Mouse (Mus musculus): Measurements from ENCODE around the gene Rnf141. TPM values are rescaled to one million over a fixed set of nuclear protein-coding genes. Genes with fewer than 3 reads are reported as not detected.

Rnf141 gene
- polyA plus RNA-seq, 1 experiment = 67.0 TPM

DNA sequence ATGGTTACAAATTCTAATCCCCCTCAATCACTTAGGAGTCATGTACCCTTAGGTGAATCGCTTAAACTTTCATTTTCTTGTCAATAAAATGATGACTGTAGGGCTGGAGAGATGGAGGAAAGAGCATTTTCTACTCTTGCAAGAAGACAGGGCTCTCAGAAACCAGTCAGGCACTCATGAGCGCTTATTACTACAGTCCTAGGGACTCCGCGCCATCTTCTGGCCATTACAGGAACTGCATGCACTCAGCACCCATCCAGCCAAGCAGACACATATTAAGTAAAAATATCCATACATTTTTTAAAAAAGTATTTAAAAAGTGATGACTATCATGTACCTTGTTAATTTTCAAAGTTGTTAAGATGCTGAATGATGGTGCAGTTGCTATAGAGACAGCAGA is 43.2 kb downstream of the Rnf141 start:
- DNase-seq (ENCODE audit: extremely low spot score in 1 of 2, low spot score in 1 of 2) = peak; percentile 85 to 96

DNA sequence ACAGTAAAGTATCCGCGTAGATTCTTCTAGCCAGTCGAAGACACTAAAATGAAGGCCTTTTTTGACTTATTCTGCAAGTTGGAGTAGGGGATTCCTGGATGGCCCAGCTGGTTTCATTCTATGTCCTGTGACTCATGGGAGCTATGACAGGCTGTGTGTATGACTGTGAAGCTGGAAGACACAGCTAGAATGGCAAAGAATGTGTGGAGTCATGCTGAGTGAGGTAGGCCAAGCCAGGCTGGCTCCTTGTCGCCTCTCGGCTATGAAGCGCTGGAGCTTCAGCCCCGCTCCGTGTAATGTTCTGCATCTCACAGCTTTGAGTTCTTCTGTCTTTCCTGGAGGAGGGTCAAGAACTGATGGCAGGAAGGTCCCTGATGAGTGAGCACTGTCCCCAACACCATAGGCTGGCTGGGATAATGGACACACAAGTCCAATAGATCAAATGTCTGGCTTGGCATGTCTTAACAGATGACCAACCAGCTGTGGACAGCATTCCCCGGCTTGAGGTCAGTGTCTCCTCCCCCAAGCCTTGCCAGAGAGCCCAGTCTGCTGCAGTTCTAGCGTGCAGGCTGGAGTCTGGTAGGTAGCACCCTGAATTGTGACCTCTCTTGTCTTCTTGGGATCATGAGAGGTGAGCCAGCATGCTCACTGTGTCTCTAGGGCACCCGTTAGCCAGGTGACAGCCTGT is 46.4 kb downstream of the Rnf141 start:
- DNase-seq (ENCODE audit: extremely low spot score in 1 of 2, low spot score in 1 of 2) = no peak

DNA sequence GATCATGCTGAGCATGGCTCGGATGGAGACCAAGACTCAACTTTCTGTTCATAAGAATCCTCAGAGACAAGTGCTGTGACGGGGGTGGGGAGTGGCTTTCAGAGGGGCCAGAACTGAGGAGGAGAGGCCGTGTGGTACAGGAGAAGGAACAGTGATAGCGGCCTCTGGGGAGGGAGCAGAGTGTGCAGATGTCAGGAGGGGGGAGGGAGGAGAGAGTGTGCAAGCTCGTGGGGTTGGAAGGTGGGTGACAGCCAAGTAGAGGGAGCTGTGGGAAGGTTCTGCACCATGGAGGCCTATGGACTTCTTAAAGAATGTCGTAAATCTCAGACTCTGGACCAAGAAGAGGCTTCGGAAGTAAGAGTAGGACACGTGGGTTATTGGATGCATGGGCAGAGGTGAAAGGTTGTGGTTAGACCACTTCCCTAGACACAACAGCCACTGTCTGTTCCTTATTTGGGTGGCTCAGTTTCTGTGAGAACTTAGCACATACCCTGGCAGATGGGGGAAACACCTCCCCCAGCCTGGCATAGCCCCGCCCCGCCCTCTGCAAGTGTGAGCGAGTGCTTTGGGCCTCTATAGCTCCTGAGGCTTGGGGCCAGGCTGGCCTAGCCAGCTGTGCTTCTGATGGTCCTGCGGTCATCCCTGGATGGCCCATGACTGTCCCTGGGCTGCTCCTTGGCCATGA is 47.7 kb downstream of the Rnf141 start:
- DNase-seq (ENCODE audit: extremely low spot score in 1 of 2, low spot score in 1 of 2) = no peak

DNA sequence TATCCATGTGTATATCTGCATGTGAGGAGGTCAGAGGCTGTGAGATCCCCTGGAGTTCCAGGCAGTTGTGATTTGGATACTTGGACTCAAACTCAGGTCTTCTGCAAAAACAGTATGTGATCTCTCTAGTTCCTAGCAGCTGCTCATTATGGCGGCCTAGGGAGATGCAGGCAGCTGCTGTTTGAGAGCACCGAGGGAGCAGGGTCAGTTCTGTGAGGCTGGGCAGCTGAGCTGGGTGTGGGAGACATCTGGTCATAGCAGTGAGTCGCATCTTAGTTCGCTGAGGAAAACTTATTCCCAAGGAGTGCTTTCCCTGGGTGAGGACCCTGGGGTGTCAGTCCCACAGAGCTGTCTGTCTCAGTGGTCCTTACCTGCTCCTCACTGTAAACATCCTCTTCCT is 49.5 kb downstream of the Rnf141 start:
- no peak for DNase-seq (ENCODE audit: extremely low spot score in 1 of 2, low spot score in 1 of 2)

DNA sequence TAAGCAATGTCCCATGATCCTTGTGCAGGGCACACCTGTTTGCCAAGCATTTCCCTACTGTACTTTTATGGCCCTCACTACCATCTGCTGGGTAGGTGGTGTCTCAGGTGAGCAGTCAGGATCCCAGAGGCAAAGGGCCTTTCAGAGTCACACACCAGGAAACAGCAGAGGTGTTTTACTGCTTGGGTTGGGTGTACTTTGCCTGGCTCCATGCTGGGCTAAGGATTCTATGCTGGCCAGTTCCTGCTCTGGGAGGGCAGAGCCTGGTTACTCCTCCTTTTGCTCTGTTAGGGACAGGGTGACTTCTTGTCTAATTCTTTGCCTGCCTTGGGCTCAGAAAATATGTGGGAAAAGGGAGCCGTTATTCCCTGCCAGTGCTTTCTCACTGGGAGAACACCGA is 51.4 kb downstream of the Rnf141 start:
- DNase-seq (ENCODE audit: extremely low spot score in 1 of 2, low spot score in 1 of 2) = no peak

DNA sequence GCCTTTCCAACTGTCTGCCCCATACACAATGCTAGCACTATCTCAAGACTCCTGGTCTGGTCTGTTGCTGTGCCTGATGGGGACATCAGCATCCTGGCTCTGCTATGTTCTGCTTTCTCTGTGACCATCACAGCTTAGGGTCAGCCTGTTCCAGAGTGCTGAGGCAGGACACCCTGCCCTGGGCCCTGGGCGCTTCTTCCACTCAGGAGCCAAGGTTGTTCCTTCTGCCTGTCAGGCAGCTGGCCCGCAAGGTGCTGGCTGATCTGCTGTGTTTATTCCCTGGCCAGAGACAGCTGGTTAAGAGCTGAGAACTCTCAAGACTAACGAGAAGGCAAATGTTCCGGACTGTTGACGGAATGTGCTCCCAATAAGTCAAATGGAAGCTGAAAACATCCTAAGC is 52.1 kb downstream of the Rnf141 start:
- DNase-seq (ENCODE audit: extremely low spot score in 1 of 2, low spot score in 1 of 2) = no peak

DNA sequence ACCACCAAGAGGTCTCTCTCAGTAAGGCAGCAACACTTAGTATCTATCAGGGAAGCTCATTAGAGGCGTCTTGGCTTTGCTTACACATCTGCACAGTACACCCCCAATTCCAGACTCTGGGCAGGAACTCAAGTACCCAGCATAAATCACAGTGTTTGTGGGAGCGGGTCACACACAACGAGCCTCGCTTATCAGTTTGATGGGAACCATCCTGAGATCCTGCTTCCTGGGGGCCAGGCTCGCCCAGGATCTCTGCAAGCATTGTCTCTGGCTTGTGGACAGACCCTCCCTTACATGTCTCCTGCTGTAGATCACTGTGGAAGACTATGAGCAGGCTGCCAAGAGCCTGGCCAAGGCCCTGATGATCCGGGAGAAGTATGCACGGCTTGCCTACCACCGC is 53.4 kb downstream of the Rnf141 start:
- no peak for DNase-seq (ENCODE audit: extremely low spot score in 1 of 2, low spot score in 1 of 2)

DNA sequence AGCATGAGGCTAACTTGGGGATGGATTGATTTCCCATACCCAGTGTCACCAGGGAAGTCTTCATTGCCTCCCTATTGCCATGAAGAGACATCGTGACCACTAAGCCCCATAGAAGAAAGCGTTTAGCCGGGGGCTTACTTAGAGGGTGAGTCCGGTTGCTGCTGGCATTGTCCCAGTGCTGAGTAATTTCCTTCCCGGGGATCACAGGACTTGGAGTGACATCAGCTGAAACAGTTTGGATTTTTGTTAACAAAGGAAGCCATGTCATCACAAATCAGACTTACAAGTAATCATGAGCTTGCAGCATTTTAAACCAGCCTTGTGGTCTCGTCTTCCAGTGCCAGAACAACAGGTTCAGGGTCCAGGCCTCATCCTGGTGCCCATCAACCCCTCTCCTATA is 56.9 kb downstream of the Rnf141 start:
- no peak for DNase-seq (ENCODE audit: extremely low spot score in 1 of 2, low spot score in 1 of 2)

DNA sequence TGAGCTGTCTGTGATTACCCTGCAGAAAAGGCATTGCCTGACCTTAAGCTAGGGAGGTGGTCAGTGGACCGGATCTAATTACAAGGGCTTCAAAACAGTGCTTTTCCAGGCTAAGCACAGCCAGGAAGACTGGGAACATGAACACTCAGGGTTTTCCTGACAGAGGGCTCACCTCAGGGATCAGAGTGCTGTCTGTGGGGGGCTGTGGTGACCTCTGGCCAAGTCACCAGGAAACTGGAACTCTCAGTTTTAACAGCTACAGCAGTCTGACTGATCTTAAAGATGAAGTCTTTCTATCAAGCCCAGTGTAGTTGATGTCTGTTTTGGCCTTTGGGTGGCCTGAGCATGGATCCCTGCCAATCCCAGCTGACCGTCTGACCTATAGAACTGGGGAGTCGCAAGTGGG is 58.5 kb downstream of the Rnf141 start:
- DNase-seq (ENCODE audit: extremely low spot score in 1 of 2, low spot score in 1 of 2) = no peak

DNA sequence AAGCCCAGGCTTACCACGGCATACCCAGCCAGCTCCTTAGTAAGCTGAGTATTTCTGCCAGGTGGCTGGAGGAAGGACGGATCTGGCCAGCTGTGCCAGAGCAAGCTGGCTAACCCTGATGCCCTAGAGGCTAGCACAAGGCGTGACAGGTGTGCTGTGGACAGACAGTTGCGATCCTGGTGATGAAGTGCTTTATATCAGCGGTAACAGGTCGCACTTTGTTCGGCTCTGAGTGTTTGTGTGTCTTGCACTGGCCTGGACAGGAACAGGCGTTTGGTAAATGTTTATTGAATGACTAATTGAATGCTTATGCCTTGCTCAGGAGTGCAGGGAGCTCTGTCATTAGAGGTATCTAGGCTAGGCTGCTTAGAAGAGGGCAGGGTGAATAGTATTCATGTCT is 59.3 kb downstream of the Rnf141 start:
- no peak for DNase-seq (ENCODE audit: extremely low spot score in 1 of 2, low spot score in 1 of 2)

DNA sequence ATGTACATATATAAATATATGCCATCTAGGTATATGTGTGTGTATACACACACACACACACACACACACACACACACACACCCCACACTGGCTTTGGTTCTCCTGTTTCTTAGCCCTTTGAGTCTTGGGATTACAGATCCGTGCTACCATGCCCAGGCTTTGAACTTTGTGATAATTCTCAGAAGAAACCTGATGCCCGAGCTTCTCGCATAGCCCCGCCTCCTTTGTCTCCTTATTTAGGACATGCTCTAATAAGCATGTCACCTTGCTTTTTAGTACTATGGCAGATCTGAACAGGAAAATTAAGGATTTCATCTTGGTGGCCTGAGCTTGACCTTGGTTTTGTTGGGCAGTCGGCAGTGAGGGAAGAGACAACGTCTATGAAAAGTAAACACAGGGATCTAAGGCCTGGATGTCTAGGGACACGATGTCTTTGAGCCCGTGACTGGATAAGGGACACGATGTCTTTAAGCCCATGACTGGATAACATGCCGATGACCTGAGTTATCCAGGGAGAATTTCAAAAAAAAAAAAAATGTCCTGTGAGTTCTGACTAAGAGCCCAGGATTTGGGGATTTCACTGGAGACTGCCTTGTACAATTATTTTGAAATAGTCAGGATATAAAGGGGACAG is 61.3 kb downstream of the Rnf141 start:
- no peak for DNase-seq (ENCODE audit: extremely low spot score in 1 of 2, low spot score in 1 of 2)

DNA sequence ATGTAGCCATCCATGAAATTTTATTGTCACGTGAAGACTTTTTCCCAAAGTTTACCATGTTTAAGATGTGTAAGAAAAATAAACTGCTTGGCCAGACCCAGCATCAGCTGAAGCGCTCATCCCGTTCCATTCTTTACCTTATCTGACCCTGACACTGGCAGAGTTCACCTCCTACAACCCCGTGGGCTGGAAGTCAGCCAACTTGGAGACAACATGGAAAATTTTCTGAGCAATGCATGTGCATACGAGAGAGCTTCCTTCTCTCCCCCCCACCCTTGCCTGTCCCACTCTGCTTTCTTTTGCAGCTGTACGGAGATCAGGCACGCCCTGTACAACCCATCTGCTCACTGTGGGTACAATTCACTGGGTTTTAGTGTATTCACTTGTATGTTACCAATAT is 62.1 kb downstream of the Rnf141 start:
- DNase-seq (ENCODE audit: extremely low spot score in 1 of 2, low spot score in 1 of 2) = no peak

DNA sequence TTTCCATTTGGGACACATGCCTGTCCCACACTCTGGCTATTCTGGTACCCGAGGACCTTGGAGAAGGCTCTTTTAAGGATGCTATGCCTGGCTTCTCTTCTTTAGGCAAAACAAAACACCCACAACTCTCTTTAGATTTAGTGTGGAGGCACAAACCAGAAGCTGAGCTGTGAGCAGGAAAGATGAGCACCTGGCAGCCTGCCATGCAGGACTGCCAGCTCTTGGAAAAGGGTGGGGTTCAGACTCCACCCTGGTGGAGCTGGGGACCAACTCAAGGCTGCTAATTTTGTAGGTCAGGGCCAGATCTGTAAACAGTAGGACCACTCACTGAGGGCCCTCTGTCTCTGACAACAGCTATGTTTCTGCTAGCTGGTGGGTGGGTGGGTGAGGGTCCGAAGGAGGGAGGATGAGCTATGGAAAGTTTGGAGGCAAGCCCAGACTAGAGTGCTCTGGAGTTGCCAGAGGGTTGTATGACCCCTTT is 63.0 kb downstream of the Rnf141 start:
- peak; percentile 67 to 74 for DNase-seq (ENCODE audit: extremely low spot score in 1 of 2, low spot score in 1 of 2)

DNA sequence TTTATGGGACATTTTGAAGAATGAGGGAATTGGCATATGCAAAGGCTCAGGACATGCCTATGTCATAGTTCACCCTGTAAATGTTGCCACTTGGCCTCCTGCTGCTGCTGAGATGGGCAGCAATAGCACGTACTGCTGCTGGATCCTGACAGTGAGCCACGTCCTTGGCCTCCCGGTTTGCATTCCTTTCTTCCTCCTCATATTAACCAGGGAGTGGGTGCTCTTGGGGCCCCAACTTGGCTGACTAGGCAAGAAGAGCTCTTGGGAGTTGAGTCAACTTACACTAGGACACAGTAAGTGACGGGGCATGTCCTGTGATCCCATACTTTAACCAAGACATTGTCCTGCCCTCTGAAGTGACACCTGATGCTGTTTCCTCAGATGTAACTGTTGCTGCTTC is 63.7 kb downstream of the Rnf141 start:
- DNase-seq (ENCODE audit: extremely low spot score in 1 of 2, low spot score in 1 of 2) = no peak

DNA sequence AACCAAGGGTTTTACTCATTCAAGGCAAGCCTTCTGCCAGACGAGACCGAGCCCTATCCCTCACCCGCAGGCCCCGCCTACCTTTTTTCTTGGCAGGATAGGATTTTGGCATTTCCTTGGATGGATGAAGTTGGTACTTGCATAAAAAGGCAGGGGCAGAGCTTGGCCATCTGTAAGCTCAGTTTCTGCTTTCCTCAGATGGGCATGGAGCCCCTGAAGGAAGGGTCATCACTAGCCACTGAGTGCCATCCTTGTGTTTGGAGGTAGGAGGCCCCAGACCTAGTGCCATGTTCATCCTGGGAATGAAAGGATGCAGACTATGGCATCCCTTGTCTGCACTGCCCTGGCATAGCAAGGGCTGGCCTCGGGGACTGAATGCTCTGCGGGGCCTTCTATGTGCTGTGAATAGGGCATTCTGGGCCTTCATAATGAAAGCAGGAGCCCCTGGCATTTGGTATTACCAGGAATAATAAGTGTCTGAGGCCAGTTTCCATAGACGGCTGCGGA is 64.6 kb downstream of the Rnf141 start:
- peak in 1 of 2 experiments; percentile 68 for DNase-seq (ENCODE audit: extremely low spot score in 1 of 2, low spot score in 1 of 2)

DNA sequence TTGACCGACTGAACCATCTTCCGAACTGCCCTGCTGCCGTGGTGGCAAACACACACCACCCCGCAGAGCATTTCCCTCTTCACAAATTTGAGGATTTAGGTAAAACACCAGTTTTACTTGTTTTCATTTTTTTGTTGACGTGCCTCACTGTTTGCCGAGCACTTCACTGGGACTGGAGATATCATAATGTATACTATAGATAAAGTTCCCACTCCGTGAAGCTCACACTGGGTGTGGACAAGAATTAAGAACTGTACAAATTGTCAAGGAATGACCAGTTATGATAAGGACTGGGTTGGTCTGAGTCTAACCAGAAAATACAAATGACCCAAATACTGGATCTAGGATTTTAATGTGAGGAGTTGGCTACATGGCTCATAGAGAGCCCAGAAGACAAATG is 65.3 kb downstream of the Rnf141 start:
- no peak for DNase-seq (ENCODE audit: extremely low spot score in 1 of 2, low spot score in 1 of 2)

DNA sequence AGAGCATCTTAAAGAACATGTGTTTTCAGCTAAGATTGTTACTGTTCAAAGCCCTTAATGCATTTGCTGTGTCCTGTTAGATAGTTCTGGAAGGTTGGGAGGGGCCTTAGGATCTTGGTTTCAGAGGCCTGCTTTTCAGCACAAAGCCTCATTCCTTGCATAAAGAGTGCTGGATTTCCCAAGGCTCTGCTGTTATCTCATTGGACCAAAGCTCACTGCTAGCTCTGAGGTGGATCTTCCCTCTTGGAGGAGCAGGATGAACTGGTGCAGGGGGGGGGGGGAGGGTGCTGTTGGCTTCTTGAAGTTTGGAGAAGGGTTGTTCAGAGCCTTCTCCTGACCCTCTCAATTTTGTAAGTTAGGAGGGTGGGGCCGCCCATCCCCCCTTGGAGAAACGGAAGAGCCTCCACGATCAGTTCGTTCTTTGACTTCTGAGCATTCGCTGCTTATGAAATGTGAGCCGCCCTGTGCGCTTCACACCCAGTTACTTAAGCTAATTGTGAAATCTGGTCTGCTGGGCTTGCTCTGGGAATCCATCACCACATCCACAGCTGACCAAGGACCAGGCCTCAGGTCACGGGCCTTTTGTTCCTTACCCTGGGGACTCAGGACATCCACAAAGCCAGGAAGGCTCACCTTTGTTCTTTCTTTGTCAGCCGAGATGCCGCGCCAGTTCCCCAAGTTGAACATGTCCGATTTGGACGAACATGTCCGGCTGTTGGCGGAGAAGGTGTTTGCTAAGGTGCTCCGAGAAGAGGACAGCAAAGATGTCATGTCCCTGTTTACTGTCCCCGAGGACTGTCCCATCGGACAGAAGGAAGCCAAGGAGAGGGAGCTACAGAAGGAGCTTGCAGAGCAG is 66.9 kb downstream of the Rnf141 start:
- DNase-seq (ENCODE audit: extremely low spot score in 1 of 2, low spot score in 1 of 2) = no peak

DNA sequence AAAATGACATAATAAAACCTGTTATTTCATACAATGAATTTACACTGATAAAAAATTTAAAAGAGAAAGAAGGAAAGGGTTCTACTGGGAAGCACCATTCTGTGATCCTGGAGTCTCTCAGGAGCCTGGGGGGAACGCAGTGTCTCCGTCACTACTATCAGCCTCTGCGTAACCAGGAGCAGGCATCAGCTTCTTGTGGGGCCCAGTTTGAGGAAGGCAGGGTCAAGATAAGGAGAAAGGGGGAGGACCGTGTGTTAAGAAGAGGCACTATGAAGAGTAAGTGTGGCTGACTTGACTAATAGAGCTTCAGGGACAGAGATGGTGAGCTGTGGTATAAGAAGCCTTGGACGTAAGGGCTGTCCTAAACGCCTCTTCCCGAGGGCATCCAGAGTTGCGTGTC is 69.6 kb downstream of the Rnf141 start:
- no peak for DNase-seq (ENCODE audit: extremely low spot score in 1 of 2, low spot score in 1 of 2)

DNA sequence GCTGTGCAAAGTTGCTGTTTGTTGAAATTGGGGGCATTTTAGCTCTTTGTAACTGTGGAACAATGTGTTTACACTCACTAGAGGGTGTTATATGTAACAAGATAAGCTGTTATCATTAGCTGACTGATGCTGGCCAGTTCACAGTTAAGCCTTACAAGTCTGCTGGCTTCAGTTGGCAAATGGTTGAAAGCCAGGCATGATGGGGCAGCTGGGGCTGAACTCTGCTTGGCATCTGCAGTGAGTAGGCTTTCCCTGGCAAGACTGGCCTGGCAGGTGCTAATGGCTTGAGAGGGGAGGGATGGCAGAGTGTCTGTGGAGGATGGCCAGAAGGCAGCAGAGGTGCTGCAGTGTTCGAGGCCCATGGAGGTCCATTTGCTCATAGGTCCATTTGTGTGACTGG is 70.2 kb downstream of the Rnf141 start:
- DNase-seq (ENCODE audit: extremely low spot score in 1 of 2, low spot score in 1 of 2) = peak in 1 of 2 experiments; percentile 39

DNA sequence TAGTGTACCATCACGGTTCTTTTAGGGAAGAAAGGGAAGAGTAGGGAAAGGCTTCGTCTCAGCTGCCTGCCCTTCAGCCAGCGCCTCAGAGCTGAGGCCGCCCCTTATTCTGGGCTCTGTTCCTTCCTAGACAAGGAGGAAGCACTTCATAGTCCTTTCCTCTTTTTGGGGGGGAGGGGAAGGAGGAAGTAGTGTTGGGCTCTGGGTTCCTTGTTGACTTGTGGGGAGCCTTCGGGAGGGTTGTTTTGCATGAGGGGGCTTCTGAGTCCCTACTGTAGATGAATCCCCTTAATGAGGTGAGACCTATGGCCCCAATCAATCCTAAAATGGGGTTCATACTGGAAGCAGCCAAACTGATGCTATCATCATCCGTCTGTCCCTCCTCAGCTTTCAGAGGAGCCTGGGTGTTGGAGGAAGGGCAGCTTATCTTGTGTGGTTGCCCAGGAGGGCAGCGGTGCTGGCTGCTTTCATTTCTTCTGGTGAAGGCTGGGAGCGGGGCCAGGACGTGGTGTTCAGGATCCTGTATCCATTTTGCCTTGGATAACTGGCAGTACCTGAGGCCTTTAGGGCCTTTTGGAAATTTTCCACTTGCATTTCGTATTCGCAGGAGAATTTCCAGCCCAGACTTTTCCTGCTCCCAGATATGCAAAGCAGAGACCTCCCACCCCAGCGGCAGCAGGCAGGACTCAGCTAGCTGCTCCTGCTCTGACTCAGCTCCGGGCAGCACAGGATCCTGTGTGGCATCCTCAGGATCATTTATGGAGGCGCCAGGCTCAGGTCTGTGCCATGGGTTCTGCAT is 70.9 kb downstream of the Rnf141 start:
- peak in 1 of 2 experiments; percentile 56 for DNase-seq (ENCODE audit: extremely low spot score in 1 of 2, low spot score in 1 of 2)
